Mouse (Mus musculus) CD4-positive, CD25-positive, alpha-beta regulatory T cell, adult 4 months (primary cell): ENCODE data around the gene Brat1. TPM values are rescaled to one million over a fixed set of nuclear protein-coding genes. Genes with fewer than 3 reads are reported as not detected.

Source experiments
- ATAC-seq: one replicate; pipeline ENCODE4 v1.8.0; 2017
- polyA plus RNA-seq, 2 experiments: library from polyadenylated mRNA; unstranded; fragments of 100-300 nt; shearing (Covaris generic); gene quantifications; one replicate each; pipeline ENCODE4 v1.2.1; 2017

The Brat1 gene
- polyA plus RNA-seq, 2 experiments from 2014 or later: 15.4 to 33.1 TPM

GRCm38 (mm10) chr5:140749062-140749875 is 44.5 kb downstream of the Brat1 start:
- peak; percentile 81 for ATAC-seq

- ATAC-seq: no peak
These were observed 46.1 kb downstream of the Brat1 start for GRCm38 (mm10) chr5:140750925-140751324.

GRCm38 (mm10) chr5:140752041-140752440 is 47.2 kb downstream of the Brat1 start:
- no peak for ATAC-seq

- no peak for ATAC-seq
These were observed 47.8 kb downstream of the Brat1 start for GRCm38 (mm10) chr5:140752639-140753038.

GRCm38 (mm10) chr5:140753223-140753622 is 48.4 kb downstream of the Brat1 start:
- no peak for ATAC-seq

GRCm38 (mm10) chr5:140758864-140759263 is 54.1 kb downstream of the Brat1 start:
- ATAC-seq: no peak

GRCm38 (mm10) chr5:140762540-140762939 is 57.7 kb downstream of the Brat1 start:
- ATAC-seq: peak; percentile 90

GRCm38 (mm10) chr5:140764921-140765613 is 60.3 kb downstream of the Brat1 start:
- ATAC-seq: peak; percentile 19

GRCm38 (mm10) chr5:140766566-140766965 is 61.8 kb downstream of the Brat1 start:
- ATAC-seq: no peak

GRCm38 (mm10) chr5:140767704-140768141 is 62.9 kb downstream of the Brat1 start:
- ATAC-seq: no peak

- no peak for ATAC-seq
These were observed 63.5 kb downstream of the Brat1 start for GRCm38 (mm10) chr5:140768333-140768732.

Other genes with a start within 250 kb of the Brat1 start
- 10 to 100 TPM; 31.8 to 44.3 TPM for gene Chst12, start 199.5 kb upstream of the Brat1 start, polyA plus RNA-seq
- 1 to 10 TPM; 1.5 to 3.8 TPM for gene Grifin, start 139.9 kb upstream of the Brat1 start, polyA plus RNA-seq
- 10 to 100 TPM; 24.2 to 26.2 TPM for gene Lfng, start 97.7 kb upstream of the Brat1 start, polyA plus RNA-seq
- gene Ttyh3, start 56.0 kb upstream of the Brat1 start, polyA plus RNA-seq: 1 to 10 TPM; 4.9 to 6.7 TPM
- gene Iqce, start 2.6 kb upstream of the Brat1 start, polyA plus RNA-seq: 10 to 100 TPM; 22.2 to 34.3 TPM
- gene Amz1, start 19.1 kb downstream of the Brat1 start, polyA plus RNA-seq: under 1 TPM; 0.33 to 0.50 TPM
- 1 to 10 TPM; 4.3 to 6.0 TPM for gene Gna12, start 125.4 kb downstream of the Brat1 start, polyA plus RNA-seq